Mouse (Mus musculus): Measurements from ENCODE around the gene Gm9747.

The Gm9747 gene

GRCm38 (mm10) chr1:82232812-82233211, at the start of gene Gm9747:
Gm9747 (plus strand) TSS chr1:82233112.
- DNase-seq, result no peak

DNA sequence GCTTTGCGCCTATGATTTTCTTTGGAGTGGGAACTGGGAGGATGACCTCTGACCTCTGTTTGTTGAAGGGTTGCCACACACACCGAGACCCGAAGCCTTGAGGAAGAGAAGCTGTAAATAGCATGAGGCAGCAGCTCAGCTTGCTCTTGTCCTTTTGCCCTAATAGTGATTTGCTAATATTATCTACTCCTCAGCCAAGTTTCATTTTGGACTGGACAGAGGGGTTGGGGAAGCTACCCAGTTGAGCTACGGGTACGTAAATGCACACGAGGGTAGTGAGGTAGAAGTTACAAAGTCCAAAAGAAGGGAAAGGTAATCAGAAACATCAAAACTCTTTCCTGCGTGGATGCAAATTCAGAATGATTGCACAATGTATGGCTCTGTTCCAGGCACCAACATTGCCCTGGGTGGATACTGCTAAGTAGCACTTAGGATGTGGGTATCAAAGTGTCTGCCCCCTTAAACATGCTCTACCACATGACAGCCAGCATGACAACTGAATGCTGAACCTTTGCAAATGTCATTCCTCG, 48.9 kb upstream of the Gm9747 start:
- no peak for DNase-seq

GRCm38 (mm10) chr1:82188549-82189231, 44.2 kb upstream of the Gm9747 start:
- no peak for DNase-seq

GRCm38 (mm10) chr1:82189516-82189915, 43.4 kb upstream of the Gm9747 start:
- DNase-seq, result no peak

- DNase-seq, result no peak
Observed at GRCm38 (mm10) chr1:82191579-82191978, 41.3 kb upstream of the Gm9747 start.

- no peak for DNase-seq
Observed at GRCm38 (mm10) chr1:82199918-82200317, 33.0 kb upstream of the Gm9747 start.

GRCm38 (mm10) chr1:82200636-82201035, 32.3 kb upstream of the Gm9747 start:
- no peak for DNase-seq

DNA sequence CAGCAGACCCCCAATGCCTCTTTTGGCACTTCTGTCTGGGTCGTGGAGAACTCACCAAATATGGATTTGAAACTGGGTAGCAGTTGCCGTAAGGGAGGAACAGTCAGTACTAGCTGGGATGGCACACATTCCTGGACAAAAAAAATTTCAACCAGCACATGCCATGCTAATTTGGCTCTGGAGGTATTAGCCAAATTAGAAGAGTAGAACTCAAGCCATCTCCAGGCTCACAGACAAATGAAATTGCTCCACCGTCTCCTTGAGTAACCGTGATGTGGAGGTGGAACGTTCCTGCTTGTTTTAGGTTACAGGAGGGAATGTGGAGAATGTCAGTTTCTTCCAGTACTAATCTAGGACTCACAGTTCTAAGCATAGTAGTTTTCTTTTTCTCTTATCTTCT, 25.4 kb upstream of the Gm9747 start:
- DNase-seq, result no peak

GRCm38 (mm10) chr1:82220673-82221396, 12.1 kb upstream of the Gm9747 start:
- DNase-seq, result no peak

DNA sequence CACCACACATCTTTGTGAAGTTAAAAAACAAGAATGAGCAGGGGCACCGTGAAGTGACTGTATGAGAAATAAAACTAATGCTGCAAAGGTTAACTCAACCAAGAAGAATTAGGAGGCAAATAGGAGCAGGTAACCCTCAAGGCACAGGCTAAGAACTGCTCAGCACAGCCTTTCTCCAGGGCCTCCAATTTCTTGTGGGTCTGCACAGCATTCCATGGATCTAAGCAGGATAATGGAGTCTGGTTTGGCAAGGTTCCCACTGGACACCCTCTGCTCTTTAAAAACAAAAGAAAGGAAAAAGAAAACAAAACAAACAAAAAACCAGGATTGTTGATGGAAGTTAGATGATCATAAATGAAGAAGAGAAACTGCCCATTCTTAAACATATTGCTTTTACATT, 11.4 kb upstream of the Gm9747 start:
- no peak for DNase-seq

GRCm38 (mm10) chr1:82223042-82223795, 9.7 kb upstream of the Gm9747 start:
- DNase-seq, result no peak

GRCm38 (mm10) chr1:82228841-82229240, 4.1 kb upstream of the Gm9747 start:
- no peak for DNase-seq

DNA sequence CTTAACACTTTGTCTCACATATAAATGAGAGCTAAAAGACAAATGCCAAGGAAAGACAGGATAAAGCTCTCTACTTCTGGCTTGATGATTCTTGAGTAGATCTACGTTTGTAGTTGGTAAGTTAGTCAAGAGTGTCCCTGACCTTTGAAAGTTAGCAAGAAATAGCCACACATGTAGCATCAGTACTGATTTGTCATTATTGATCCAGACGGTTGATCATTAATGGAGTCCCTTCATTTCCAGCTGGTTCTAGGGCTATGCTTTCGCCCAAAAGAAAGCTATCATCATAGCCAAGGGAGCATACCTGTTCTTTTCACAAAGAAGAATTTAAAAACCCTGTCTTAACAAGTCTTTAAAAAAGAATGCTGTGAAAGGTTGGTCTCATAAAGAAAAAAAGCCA, 1.7 kb downstream of the Gm9747 start:
- DNase-seq, result no peak

DNA sequence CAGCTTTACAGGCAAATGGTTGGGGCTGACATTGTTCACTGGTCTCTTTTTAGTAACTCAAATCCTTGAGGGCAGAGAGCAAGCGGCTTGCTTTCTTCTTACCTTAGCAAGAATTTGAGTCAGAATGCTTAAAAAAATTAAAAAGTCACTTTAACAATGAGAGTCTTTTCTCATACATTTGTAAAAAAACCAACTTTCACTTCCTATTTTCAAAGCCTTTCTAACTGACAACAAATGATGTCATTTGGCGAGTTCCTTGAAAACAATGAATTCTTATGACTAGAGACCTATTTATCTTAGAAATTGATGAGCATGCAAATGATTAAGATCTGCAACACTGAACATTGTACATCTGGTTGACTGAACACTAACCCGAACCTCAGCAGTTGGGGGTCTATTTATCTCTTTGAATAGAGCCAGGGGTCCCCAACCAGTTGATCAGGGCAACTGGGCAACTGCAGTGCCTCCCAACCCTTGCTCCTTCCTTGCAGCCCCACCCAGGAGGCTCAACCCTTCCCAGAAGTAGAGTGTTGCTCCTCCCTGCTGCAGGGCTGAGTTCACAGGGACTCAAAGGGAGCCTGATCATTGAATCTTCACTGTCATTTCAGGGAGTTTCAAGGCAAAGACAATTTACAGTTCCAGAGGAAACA, 2.7 kb downstream of the Gm9747 start:
- DNase-seq, result no peak

DNA sequence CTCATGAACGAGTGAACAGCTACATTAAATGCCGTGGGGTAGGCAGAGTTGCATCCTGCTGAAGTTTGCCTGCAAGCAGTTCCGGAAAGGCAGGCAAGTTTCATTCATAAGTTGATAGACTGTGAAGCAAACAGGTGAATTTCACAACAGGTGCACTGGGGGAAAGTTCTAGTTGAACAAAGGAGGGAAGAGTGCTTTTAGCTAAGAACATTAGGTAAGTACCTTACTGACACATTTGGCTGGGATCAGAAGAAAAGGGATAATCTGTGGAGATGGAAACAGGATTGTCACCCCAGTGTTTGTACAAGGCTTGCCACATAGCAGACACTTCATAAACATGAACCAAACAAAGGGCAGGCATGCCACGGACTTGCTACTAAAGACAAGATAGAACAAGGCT, 5.3 kb downstream of the Gm9747 start:
- DNase-seq, result no peak

DNA sequence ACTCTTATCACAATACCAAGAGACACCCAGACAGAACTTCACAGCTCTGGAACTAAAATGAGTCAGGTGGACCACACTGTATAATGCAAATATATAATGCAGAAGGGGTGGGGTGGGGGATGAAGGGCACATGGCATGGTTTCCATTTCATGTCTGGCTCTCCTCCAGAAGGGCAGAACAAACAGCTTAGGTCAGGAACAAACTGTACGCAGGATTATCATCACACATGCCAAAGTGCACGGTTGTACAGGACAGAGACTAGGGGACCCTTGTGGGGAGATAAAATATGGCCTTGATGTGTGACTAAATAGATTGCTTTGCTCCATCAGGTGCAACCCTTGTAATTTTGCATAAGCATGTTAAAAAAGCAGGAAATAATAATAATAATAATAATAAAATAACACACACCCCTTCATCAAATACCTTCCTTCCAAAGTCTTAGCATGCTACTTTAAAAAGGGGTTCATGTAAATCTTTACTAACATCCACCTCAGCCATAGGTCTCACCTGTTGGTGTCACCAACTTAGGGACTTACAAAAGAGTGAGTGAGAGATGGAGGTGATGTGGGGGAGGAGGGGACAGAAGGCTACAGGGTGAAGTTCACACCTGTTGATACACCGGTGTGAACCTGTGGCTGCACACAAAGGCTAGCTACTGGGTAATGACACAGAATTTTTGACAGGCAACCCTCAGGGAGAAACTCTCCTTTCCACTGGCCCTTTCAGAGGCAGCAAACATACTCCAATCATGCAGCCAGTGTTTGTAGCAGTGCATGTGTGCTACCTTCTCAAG, 6.7 kb downstream of the Gm9747 start:
- no peak for DNase-seq

- peak; percentile 43 for DNase-seq
Observed at GRCm38 (mm10) chr1:82243260-82243825, 10.4 kb downstream of the Gm9747 start.

DNA sequence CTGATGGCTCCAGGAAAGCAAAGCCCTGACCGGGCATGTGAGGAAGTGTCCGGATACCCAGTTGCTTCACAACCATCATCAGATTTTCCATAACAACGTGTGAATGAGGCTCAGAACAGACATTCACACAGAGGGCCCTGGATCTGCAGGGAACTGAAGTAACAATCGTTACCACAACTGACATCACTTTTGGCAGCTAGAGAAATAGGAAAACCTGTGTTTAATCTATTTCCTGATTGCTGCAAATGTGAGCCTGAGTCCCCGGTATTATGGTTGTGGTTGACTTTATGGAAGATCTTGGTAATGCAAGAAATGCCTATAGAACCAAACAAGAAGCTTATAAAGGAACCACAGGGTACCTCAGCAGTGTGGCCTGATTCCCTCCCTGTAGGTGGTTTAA, 12.1 kb downstream of the Gm9747 start:
- no peak for DNase-seq

- DNase-seq, result no peak
Observed at GRCm38 (mm10) chr1:82247221-82247951, 14.5 kb downstream of the Gm9747 start.

DNA sequence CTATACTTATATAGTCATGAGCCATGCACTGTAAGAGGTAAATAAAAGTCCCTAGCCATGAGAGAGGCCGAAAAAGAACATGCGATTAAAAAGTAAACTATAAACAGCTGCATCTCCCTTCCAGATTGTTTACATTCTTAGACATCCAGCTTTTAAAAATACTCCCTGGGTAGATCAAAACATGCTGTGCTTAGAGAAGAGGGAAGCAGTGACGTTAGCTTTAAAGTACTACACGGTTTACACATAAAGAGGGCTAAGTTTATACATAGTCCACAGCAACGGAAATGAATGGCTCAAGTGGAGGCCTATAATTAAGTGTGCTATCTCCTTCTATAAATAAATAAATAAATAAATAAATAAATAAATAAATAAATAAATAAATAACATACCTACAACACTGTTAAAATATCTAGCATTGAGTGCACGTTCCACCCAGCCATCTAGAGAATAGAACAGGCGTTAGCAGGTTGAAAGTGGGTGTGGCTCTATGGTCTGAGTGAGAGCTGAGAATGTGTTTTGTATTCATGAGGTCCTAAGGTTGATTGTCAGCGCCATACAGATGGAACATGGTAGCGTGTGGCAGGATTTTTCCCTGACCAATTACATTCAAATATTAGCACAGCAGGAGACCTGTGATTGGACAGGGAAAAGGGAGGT, 21.0 kb downstream of the Gm9747 start:
- DNase-seq, result no peak

DNA sequence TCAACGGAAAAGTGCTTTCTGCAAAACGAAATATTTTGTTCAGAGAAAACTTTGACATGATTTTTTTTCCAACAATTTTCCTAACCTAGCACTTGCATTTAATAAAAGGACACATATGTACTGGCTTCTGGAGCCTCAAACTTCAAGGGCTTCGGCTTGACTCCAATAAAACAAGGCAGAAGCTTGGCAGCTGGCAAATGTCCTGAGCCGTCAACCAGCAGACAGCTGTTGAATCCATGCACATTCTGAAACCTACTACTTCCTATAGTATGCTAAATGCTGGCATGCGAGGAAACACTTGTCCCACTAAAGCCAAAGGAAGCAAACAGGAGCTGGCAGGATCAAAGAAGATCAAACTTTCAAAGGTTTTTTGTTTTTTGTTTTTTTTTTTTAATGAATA, 24.5 kb downstream of the Gm9747 start:
- no peak for DNase-seq
